Mouse (Mus musculus) adrenal gland, adult 18-20 months (tissue): ENCODE measurements at regions not wholly inside any gene's neighbourhood (a gene's known extent, or its start where the extent isn't known, plus 50 kb on each side); places are given as distances from the start of the nearest gene placed in this dataset.

Experiments
- DNase-seq, 2 experiments: peaks; one replicate each; pipeline ENCODE4 v3.0.0; 2021 to 2022; ENCODE audit warnings: low spot score in 2 of 2

DNA sequence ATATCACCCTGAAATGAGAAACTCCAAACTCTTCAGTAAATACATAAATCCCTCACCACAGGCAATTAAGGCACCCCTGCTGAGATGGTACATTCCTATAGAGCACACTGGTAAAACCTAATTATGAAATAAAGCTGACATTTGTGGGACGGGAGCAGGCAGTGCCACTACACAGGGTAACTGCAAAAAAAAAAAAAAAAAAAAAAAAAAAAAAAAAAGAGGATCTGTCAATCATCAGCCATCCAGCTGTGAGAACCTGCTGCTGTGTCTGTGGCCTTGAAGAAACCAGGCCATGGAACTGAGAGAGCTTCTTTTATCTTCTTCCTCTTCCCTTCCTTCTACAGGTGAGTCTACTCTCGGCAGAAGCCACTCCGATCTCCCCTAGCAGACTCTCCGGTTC lies 78.6 kb upstream of the Sfrp2 start:
- no peak for DNase-seq

DNA sequence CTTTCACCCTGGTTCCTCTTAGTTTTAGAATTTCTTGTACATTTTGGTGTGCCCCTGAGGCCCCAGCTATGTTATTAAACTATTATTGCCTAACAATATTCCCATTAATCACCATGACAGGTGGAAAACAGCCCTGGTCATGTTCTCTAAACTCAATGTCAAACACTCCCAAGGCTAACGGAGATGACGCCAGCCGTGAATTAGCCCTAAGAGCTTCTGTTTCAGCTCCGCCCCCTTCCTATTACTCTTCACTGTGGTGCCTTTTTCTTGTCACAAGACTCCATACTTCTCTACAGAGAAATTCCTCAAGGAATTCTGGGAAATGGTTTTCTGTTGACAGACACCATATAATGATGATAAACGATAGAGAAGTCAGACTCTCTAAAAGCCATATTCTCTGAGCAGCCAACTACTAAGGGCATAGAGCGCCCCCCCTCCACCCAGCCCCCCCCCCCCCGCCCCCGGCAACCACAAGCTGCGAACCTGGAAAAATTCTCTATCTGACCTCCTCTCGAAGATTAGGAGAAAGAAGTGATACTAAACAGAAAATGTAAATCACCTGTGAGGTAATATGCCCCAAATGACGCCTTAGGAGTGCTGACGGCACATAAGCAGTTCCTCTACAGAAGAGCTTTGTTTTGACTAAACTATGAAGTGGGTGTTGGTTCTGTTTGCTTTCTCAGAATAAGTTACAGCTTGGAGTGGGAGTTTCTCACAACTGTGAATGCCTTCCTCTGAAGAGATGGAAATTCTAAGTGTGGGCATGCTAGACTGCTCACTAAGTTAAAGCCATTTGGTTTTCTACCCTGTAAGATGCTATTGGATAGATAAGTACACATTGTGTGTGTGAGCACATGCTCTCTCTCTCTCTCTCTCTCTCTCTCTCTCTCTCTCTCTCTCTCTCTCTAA lies 76.8 kb upstream of the Sfrp2 start:
- DNase-seq: peak in 1 of 2 experiments; percentile 33

DNA sequence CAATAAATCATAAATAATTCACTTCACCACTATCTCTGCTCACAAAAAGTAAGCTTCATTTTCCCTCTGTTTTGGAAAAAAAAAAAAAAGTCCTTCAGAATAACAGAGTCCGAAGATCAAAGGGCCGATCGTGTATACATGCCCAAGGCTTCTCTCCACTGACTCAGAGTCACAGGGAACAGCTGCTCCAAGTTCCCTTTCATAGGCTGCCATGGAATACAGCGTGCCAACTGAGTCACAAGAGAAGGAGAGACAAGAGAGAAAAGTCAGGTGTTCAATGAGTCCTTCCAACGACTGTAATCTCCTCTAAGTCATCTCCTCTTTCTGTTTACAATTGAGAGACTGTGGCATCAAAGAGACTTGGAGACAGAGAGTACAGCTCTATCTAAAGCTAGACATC lies 71.6 kb upstream of the Sfrp2 start:
- peak in 1 of 2 experiments; percentile 24 for DNase-seq

DNA sequence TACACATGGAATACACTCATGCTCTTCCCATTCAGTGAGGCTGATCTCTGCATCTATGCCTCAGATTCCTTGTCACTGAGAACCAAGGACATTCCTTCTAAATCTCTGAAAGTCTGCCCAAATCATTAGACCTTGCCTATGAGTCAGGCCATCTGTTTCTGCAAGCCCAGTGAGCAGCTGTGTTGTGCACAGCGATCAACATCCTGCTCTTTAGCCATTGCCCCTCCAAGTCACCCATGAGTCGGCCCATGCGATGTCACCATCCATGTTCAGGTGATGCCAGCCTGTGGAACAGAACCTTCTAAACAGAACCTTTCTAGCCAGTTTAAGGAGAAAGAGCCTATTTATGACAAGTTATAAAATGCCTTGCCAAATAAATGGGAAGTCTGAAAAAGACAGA lies 66.4 kb upstream of the Sfrp2 start:
- peak in 1 of 2 experiments; percentile 27 for DNase-seq

DNA sequence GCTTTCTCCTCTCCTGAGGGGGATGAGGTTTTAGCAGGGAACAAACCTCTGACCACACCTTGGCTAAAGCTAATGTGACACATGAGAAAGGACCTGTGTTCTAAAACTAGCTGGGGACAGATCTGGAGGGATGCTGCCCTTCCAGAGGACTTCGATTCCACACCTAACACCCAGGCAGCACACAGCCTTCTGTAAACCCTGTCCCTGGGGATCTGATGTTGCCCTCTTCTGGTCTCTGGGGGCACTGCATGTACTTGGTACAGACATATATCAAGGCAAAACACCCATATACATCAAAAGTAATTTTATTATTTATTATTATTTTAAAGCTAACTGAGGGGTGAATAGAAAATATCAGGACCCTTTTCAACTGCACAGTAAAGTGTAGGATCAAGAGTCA lies 65.0 kb upstream of the Sfrp2 start:
- peak; percentile 59 to 60 for DNase-seq

DNA sequence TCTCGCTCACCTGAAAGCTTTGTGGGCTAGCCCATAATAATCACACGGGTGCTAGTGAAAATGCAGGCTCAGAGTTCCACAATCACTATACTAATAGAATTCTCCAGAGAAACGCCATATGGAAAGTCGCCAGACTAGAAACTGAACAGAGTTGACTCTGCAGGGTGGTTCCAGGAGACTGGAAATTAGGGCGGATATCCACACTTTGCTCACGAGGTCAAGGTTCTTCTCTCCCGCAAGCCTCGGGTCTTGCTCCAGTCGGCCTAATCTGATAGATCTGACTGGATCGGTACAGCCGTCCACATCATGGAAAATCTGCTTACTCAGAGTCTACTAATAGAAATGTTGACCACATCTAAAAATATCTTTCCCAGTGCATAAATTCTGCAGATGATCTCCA lies 61.6 kb upstream of the Sfrp2 start:
- peak in 1 of 2 experiments; percentile 15 for DNase-seq

DNA sequence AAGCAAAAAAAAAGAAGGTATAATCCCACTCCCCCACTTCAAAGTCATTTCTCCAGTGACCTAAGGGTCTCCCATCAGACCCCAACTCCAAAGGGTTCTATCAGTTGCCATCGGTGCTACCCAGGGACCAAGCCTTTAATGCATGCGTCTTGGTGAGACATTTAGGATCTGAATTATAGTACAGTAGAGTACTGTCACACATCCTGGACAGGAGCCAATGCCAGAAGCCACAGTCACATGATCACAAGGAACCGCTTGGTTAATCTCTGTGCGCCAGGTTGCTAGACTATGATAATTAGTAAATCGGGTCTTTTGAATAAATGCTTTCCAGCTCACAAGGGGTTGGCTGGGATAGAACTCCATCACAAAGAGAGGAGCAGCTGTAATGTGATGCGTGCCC lies 60.9 kb upstream of the Sfrp2 start:
- DNase-seq: no peak

DNA sequence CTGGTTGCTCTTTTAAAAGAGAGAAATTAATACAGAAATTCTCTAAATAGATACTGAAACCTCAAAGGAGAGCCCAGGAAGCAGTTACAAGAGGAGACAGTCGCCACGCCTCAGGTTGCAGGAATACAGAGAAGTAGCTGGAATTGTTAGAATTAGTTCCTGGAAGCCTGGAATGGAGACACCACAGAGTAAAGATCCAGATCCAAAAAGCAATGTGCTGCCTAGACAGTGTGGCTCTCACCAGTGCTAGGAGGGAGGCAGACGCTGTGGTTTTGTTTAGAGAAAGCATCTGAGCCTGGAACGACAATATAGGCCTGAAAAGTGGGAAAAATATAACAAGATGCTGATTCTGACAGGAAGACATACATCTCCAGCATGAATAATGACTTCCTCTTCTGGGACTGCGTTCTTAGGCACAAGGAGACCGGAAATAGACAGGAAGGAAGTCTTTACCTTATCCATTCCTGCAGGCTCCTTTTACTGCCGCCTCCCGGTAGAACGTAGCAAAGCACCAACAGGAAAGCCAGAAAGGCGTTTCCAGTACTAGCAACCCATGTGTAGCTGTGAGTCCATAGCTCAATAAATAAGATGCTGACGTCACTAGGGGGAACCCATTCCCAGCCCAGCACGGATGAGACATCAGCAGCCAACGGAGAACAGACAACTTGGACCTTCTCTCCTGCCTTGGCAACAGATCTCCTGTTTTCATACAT lies 59.4 kb upstream of the Sfrp2 start:
- DNase-seq: no peak

DNA sequence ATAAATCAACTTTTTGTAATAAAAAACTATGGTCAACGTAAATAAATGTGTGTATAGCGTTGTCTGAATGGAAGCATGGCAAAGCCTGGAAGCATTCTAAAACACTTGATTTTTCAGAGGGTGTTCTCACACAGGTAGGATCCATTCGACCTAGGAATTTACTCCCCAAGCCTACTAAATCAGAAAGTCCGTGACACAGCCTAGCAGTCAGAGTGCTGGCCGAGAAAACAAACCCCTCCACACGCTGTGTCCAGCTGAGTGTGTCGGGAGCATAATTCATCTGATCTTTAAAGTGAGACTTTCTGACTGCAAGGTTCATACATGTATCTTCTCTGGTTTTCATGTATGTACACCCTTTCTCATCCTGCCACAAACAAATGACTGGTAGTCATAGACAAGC lies 58.8 kb upstream of the Sfrp2 start:
- no peak for DNase-seq

DNA sequence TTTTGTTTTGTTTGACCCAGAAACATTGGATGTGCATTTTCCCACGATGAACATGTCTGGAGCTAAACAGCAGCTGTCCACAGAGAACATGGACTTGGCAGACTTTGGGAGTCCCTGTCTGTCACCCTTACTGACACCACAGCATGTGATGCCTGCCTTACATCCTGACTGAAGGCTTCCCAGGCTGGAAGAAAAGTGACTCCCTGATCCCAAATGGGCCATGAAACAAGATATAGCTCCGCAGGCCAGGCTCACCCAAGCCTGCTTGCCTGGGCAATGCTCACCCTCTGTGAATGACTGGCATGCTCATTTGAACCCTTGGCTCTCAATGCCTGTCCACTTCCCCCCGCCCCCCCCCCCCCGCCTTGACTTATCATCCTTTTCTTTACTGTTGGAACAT lies 57.1 kb upstream of the Sfrp2 start:
- no peak for DNase-seq

DNA sequence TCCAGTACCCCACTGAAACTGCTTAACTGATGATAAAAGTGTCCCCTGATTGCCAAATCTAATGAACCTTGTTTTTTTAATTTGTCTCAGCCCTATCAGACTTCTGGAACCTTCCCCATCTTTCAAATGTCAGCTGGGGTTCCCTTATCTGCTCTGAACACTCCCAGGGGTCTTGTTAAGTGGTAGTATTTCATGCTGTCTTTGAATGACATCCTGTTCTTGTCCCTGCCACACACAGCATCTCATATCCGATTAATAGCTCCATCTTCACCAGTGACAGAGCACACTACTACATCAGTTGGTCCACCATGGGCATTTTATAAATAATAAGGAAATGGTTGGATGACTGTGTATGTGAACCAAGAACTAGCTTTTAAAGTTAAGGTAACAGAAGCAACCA lies 56.6 kb upstream of the Sfrp2 start:
- DNase-seq: no peak

DNA sequence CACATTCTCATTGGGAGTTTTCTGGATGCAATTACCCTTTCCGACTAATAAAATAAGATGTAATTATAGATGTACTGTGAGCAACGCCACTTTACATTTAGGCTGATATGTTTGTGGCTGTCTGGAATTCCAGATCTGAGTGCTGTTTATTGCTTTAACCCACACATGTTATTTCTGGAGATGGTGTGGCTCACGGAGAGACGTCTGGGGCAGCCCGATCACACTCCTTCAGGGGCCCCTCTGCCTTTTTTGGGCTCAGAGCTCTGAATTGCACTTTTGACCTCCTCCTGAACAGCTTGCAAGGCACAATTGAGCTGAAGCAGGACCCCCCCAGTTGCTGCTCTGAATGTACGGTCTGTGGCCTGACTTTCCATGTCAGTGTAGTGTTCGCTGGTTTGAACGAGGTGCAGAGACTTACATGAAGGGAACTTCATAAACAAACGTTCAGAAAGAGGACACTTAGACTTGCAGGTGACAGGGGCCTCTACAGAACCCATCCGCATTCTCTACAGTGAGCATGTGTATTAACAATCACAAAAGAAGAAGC lies 55.1 kb upstream of the Sfrp2 start:
- DNase-seq: no peak

DNA sequence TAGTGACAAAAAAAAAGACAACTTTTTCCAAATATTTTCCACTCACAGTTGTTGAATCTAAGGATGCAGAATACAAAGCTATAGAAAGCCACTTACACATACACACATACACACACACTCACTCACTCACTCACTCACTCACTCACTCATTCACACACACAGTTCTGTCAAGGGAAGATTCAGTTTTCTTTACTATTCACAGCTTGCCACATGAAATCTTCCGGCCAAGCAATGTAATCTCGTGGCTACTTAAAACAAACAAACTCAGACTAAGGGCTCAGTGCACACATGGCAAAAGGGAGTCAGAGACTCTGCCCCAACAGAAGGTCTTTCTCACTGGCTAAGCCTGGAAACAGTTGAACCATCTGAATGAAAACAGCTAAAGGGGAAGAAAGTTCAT lies 53.8 kb upstream of the Sfrp2 start:
- no peak for DNase-seq

DNA sequence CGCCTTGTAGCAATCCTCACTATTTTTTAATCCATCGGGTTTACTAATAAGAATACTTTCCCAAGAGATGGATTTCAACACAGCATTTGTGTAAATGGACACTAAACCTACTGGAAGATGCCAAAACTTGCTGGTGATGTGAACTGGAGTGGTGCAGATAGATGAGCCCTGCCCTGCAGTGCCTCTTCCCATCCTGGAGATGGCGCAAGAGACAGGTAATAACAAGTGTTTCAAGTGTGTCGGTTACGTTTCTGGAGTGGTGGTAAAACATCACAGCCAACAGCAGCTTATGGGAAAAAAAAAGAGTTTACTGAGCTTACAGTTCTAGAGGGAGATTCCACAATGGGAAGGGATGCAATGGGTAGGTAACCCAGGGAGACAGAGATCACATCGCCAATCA lies 51.5 kb upstream of the Sfrp2 start:
- peak in 1 of 2 experiments; percentile 26 for DNase-seq
